Mouse (Mus musculus): Measurements from ENCODE around the gene Bcl9.

- no peak for TF ChIP-seq CTCF (IDR thresholded peaks at IDR 0.05; ENCODE audit: control insufficient read depth, insufficient read depth, insufficient read length)
- no peak for TF ChIP-seq USF1 (IDR thresholded peaks at IDR 0.05; ENCODE audit: low read depth)
- no peak for TF ChIP-seq MYOG (IDR thresholded peaks at IDR 0.05; ENCODE audit: control insufficient read depth, extremely low read depth, insufficient read length)
- no peak for TF ChIP-seq FOSL1 (IDR thresholded peaks at IDR 0.05; ENCODE audit: insufficient read depth, low read length, poor library complexity, severe bottlenecking)
- no peak for TF ChIP-seq MYOD1 (IDR thresholded peaks at IDR 0.05; ENCODE audit: control insufficient read depth, insufficient read length, low read depth)
- no peak for TF ChIP-seq MAX (IDR thresholded peaks at IDR 0.05)
Observed at GRCm38 (mm10) chr3:97274516-97275230, 23.0 kb downstream of the Bcl9 start.
